Mouse (Mus musculus) forebrain, embryonic 12.5 days (tissue): ENCODE data around the gene Olfr1369-ps1. TPM values are rescaled to one million over a fixed set of nuclear protein-coding genes. Genes with fewer than 3 reads are reported as not detected.

ENCODE experiments used
- ATAC-seq: fragments of 200-750 bp; cut with Nextera tagmentation; 2 replicates; pipeline ENCODE4 v1.8.0; 2017; ENCODE audit warnings: moderate TSS enrichment; ENCODE audit not compliant: low FRiP score
- H3K27ac ChIP-seq: fragments of 300-500 bp; sonication (generic); 2 replicates; pipeline ENCODE4 v1.5.1; 2016; ENCODE audit warnings: mild to moderate bottlenecking
- H3K27me3 ChIP-seq: fragments of 300-500 bp; sonication (generic); 2 replicates; pipeline ENCODE4 v1.6.1; 2016; ENCODE audit warnings: mild to moderate bottlenecking
- H3K36me3 ChIP-seq: fragments of 300-500 bp; sonication (generic); replicated peaks from 2 replicates; pipeline ENCODE4 v1.6.1; 2016; ENCODE audit warnings: mild to moderate bottlenecking
- H3K4me1 ChIP-seq: fragments of 300-500 bp; sonication (generic); 2 replicates; pipeline ENCODE4 v1.6.1; 2016
- H3K4me2 ChIP-seq: fragments of 300-500 bp; sonication (generic); 2 replicates; pipeline ENCODE4 v1.6.1; 2016; ENCODE audit warnings: mild to moderate bottlenecking, moderate library complexity
- H3K4me3 ChIP-seq: fragments of 300-500 bp; sonication (generic); replicated peaks from 2 replicates; pipeline ENCODE4 v1.5.1; 2016; ENCODE audit warnings: mild to moderate bottlenecking
- H3K9ac ChIP-seq: fragments of 300-500 bp; sonication (generic); 2 replicates; pipeline ENCODE4 v1.6.1; 2016; ENCODE audit warnings: mild to moderate bottlenecking
- H3K9me3 ChIP-seq: fragments of 300-500 bp; sonication (generic); 2 replicates; pipeline ENCODE4 v1.6.1; 2016
- WGBS: fragments of 180-500 bp; shearing (Covaris S2); methylation state at CpG from one replicate; pipeline ENCODE4 v1.1.7; 2016; 5-methylcytosine and 5-hydroxymethylcytosine counted together
- polyA plus RNA-seq: library from polyadenylated mRNA; unstranded; fragments of >200 nt; fragmentation: Nextera tagmentation; extraction: Ambion mirVana; gene quantifications from 2 replicates; pipeline ENCODE4 v1.2.1, GENCODE M21; 2016

Olfr1369-ps1 gene
- polyA plus RNA-seq, 1 experiment from 2014 or later: not detected

DNA sequence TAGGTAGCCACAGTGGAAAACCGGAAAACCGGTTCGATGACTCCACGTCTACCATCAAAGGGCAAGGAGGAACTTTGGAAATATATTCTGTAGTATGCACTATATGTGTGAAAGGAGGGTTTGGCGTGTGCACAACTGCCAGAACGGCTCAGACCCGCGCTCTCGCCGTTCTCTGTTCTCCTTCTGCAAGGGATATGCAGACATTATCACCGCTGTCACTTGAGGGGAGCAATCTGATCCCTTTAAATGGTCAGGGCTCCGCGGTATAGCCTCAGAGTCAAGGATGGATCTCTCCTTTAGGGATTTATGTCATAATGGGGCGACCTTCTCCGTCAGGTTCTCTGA is 48.2 kb downstream of the Olfr1369-ps1 start:
- peak overlapping the region; percentile 89 for H3K4me2 ChIP-seq
- H3K4me3 ChIP-seq: peak overlapping the region; percentile 56
- H3K9ac ChIP-seq: peak overlapping the region; percentile 56
- peaks cover 15% of the 10 kb centered on the region; the same call in 1 of the 2 replicates for H3K27me3 ChIP-seq
- no peak overlapping the region for H3K27ac ChIP-seq
- no peaks in the 10 kb centered on the region for H3K9me3 ChIP-seq
- no peak; the same call in 1 of the 2 replicates for ATAC-seq
- WGBS: under 1% methylated on average over 15 of the region's 15 CpGs
- H3K36me3 ChIP-seq: no peaks in the 10 kb centered on the region
- H3K4me1 ChIP-seq: peaks cover 8% of the 10 kb centered on the region

DNA sequence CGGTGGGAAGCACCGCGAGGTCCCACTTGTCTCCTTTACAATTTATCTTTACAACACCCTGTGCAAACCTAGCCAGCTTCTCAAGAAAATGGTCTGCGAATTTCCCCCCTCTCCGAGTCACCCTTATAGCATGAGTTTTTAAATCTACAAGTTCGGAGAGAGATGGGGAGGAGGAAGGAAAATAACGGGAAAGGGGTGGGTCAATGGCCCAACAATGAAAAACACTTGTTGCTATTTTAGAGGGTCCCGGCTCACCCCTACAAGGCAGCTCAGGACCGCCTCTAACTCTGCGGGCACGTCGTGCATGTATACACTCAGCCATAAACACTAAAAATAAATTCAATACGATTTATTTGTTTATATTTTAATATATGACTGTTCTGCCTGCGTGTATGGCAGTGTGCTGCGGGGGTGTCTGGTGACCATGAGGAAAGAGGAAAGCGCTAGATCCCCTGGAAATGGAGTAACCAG is 48.8 kb downstream of the Olfr1369-ps1 start:
- Histone ChIP-seq H3K27me3 (peaks cover 15% of the 10 kb centered on the region; the same call in 1 of the 2 replicates), H3K4me3 (peak overlapping the region; percentile 56), H3K9me3 (no peaks in the 10 kb centered on the region), H3K27ac (no peak overlapping the region), H3K9ac (peak overlapping the region; percentile 56), H3K4me2 (peak overlapping the region; percentile 89), H3K36me3 (no peaks in the 10 kb centered on the region), H3K4me1 (peaks cover 8% of the 10 kb centered on the region)
- 1% methylated on average over 16 of the region's 16 CpGs for WGBS
- peak; percentile 52 for ATAC-seq

DNA sequence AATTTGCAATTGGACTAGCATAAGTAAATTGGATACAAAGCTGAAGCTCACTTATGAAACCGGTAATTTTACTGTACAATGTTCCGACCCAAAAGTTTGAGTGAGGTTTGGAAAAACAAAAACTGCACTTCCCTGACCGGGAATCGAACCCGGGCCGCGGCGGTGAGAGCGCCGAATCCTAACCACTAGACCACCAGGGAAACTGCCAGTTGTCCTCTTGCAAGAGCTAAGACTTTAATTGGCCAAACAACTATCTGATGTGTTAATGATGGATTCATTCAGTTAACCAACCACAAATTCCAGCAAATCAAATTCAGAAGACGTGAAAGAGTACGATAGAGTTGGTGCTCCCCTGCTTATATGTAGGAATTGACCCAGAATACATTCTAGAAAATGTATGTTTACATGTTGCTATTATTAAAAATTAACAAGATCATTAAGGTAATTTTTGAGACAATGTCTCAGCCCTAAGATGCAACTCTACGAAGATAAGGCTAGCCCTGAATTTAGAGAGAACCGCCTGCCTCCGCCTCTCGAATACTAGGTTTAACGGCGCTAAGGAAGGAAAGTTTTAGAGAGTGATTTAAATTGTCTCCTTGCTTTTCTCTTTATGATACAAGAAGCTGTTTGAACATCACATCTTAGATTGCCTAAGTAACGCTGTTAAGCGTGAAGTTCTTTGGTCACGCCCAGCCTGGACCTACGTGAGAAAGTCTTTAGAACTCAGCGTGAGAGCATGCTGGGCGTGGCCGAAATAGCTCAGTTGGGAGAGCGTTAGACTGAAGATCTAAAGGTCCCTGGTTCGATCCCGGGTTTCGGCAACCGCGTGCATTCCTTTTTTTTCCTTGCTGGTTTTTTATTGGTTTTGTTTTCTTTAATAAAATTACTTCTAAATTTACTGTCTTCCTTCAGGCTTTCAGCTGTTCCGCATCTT is 49.6 kb downstream of the Olfr1369-ps1 start:
- peak overlapping the region; percentile 89 for H3K4me2 ChIP-seq
- no peaks in the 10 kb centered on the region for H3K36me3 ChIP-seq
- peaks cover 22% of the 10 kb centered on the region; the same call in 1 of the 2 replicates for H3K27me3 ChIP-seq
- H3K9me3 ChIP-seq: no peaks in the 10 kb centered on the region
- H3K4me3 ChIP-seq: peak overlapping the region; percentile 56
- no peak overlapping the region for H3K27ac ChIP-seq
- WGBS: under 1% methylated on average over 32 of the region's 32 CpGs
- ATAC-seq: peak; percentile 88
- peaks cover 8% of the 10 kb centered on the region for H3K4me1 ChIP-seq
- 0 out of 2 replicates have a peak overlapping the region, but pooled peaks have one; percentile 7 for H3K9ac ChIP-seq

DNA sequence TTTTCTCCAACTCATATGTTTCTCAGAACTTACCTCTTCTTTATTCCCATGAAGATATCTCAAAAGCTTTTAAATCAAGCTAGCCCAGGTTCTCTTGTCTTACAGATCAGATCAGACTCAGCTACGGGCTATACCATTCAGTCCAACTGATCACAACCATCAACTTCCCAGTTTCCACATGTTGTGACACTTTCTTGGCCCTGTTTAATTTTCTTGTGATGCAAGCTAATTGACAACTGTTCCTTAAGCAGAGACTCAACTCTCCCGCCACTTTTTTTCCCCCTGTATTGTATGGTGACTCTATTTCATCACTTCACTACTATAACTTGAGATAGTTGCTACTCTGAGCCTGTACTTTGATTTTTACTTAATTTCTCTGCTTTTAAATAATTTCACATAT is 50.3 kb downstream of the Olfr1369-ps1 start:
- H3K9ac ChIP-seq: 0 out of 2 replicates have a peak overlapping the region, but pooled peaks have one; percentile 7
- H3K27ac ChIP-seq: no peak overlapping the region
- H3K4me2 ChIP-seq: peak overlapping the region; percentile 89
- peaks cover 8% of the 10 kb centered on the region for H3K4me1 ChIP-seq
- peaks cover 20% of the 10 kb centered on the region; the same call in 1 of the 2 replicates for H3K27me3 ChIP-seq
- 36% methylated on average over 2 of the region's 2 CpGs for WGBS
- peak; percentile 31; the same call in 1 of the 2 replicates for ATAC-seq
- no peaks in the 10 kb centered on the region for H3K36me3 ChIP-seq
- H3K4me3 ChIP-seq: peak overlapping the region; percentile 56
- no peaks in the 10 kb centered on the region for H3K9me3 ChIP-seq

- WGBS: 67% methylated on average over 5 of the region's 5 CpGs
- peaks cover 8% of the 10 kb centered on the region for H3K4me1 ChIP-seq
- H3K9me3 ChIP-seq: no peaks in the 10 kb centered on the region
- no peak overlapping the region for H3K4me3 ChIP-seq
- H3K27ac ChIP-seq: no peak overlapping the region
- H3K9ac ChIP-seq: no peak overlapping the region
- H3K36me3 ChIP-seq: no peaks in the 10 kb centered on the region
- H3K4me2 ChIP-seq: no peak overlapping the region
- ATAC-seq: no peak
- H3K27me3 ChIP-seq: peaks cover 18% of the 10 kb centered on the region; the same call in 1 of the 2 replicates
Observed at GRCm38 (mm10) chr13:21162591-21162990, 51.3 kb downstream of the Olfr1369-ps1 start.

DNA sequence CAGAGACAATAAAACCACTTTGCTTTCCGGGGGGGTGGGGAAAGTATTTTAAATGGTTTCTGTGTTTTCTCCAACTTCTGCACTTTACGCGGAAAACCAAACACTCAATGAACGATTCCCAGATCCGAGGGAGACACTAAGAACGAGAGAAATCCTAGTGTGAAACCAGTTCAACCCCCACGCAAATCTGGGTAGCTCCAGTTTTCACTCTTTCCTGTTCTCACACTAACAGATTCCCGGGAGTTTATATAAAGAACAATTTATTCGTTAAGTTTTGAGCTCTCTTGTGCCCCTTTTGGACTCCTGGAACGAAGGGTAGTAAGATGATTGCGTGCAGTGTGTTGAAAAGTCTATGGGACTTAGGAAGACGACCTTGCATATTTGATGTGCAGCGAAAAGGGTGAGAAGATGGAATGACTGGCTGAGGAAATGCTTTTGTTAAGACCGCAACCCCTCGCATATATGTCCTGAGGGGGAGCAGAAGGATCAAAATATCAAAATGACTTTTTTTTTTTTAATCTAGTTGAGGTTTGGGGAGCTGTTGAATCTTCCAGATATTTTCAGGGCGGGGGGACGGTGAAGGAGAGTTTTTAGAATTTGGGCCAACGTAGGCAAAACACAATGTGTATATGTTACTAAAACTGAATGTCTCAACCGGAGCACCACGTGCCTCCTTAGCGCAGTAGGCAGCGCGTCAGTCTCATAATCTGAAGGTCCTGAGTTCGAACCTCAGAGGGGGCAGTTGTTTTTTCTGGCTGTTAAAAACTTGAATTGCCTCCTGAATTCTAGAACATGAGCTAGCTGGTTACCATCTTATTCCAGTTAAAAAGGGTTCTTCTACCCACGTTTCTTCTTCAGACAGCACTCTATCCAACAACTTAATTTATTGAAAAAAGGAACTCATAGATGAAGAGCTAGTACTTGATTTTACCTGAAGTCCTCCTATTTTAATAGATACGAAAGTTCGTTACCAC is 55.9 kb downstream of the Olfr1369-ps1 start:
- peak overlapping the region; percentile 53 for H3K9ac ChIP-seq
- 0 out of 2 replicates have a peak overlapping the region, but pooled peaks have one; percentile 36 for H3K27ac ChIP-seq
- 2% methylated on average over 27 of the region's 27 CpGs for WGBS
- H3K27me3 ChIP-seq: peaks cover 10% of the 10 kb centered on the region; the same call in 1 of the 2 replicates
- peak overlapping the region; percentile 51 for H3K4me3 ChIP-seq
- H3K4me1 ChIP-seq: peaks cover 6% of the 10 kb centered on the region
- peak; percentile 52 for ATAC-seq
- H3K4me2 ChIP-seq: peak overlapping the region; percentile 81
- no peaks in the 10 kb centered on the region for H3K36me3 ChIP-seq
- H3K9me3 ChIP-seq: no peaks in the 10 kb centered on the region

DNA sequence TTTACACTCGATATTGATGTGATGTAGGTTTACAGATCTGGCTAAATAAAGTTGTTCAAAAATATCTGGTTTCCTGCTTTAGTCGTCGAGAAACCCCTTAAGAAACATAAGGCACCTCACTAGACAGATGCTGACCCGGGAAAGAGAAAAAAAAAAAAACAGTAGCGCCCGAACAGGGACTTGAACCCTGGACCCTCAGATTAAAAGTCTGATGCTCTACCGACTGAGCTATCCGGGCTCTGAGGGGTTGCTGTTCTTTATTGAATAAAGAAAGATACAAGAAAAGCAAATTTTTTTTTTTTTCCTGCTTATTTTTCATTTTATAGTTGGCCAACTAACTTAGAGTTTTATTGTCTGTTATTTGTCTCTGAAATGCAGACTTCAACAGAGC is 56.6 kb downstream of the Olfr1369-ps1 start:
- ATAC-seq: peak; percentile 42; the same call in 1 of the 2 replicates
- Histone ChIP-seq H3K9me3 (no peaks in the 10 kb centered on the region), H3K4me3 (peak overlapping the region; percentile 51), H3K4me2 (peak overlapping the region; percentile 81), H3K9ac (peak overlapping the region; percentile 55; the same call in 1 of the 2 replicates), H3K27me3 (peaks cover 10% of the 10 kb centered on the region; the same call in 1 of the 2 replicates), H3K27ac (no peak overlapping the region), H3K4me1 (peaks cover 10% of the 10 kb centered on the region), H3K36me3 (no peaks in the 10 kb centered on the region)
- WGBS: 1% methylated on average over 8 of the region's 8 CpGs

DNA sequence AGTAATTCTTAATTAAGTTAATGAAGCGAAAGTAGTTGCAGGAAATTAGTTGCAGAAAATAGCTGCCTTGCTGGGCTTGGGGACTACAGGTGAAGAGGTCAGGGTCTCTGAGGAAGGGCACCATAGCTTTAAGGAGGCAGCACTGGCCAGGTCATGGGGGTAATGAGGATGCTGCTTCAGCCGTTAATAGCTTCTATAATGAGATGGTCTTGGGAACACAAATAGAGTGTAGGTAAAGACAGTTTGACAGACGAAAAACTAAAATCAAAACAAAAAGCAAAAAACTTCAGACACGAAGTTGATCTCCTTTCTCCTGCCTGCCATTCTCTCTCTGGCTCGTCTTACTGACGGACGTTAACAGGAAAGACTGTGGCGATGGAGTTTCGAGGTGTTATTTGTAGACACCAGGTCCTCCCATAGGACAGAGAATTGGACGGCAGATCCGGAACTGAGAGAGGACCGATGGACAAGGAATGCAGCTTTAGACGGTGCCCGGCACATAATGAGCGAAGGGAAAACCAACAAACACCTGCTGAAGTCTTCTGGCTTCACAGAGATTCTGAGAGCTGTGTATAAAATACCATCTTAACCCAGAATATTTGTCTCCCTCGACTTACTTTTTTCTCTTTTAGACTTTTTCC is 57.2 kb downstream of the Olfr1369-ps1 start:
- Histone ChIP-seq H3K27me3 (peaks cover 10% of the 10 kb centered on the region; the same call in 1 of the 2 replicates), H3K9me3 (no peaks in the 10 kb centered on the region), H3K4me3 (peak overlapping the region; percentile 51), H3K4me2 (peak overlapping the region; percentile 81), H3K36me3 (no peaks in the 10 kb centered on the region), H3K27ac (no peak overlapping the region), H3K9ac (peak overlapping the region; percentile 55; the same call in 1 of the 2 replicates), H3K4me1 (peaks cover 16% of the 10 kb centered on the region)
- under 1% methylated on average over 16 of the region's 16 CpGs for WGBS
- ATAC-seq: no peak

Other genes with a start within 250 kb of the Olfr1369-ps1 start
- not detected in 2 replicates for gene Olfr1370, start 36.5 kb upstream of the Olfr1369-ps1 start, polyA plus RNA-seq
- not detected in 2 replicates for gene Olfr263, start 18.2 kb downstream of the Olfr1369-ps1 start, polyA plus RNA-seq
- not detected in 2 replicates for gene Olfr1368, start 34.4 kb downstream of the Olfr1369-ps1 start, polyA plus RNA-seq
- 132 and 153 TPM in 2 replicates for gene Trim27, start 68.0 kb downstream of the Olfr1369-ps1 start, polyA plus RNA-seq
- not detected in 2 replicates for gene Gpx5, start 181.2 kb downstream of the Olfr1369-ps1 start, polyA plus RNA-seq
- not detected in 2 replicates for gene Gpx6, start 200.6 kb downstream of the Olfr1369-ps1 start, polyA plus RNA-seq
- gene Olfr1367, start 235.4 kb downstream of the Olfr1369-ps1 start, polyA plus RNA-seq: not detected in 2 replicates